Mouse (Mus musculus): Measurements from ENCODE around the gene Prcc.
"Not testable (repeated sequence)": the region's sequence is repeated elsewhere in the genome, so short reads cannot be mapped to it uniquely, and the experiment has no call there.

Prcc gene

DNA sequence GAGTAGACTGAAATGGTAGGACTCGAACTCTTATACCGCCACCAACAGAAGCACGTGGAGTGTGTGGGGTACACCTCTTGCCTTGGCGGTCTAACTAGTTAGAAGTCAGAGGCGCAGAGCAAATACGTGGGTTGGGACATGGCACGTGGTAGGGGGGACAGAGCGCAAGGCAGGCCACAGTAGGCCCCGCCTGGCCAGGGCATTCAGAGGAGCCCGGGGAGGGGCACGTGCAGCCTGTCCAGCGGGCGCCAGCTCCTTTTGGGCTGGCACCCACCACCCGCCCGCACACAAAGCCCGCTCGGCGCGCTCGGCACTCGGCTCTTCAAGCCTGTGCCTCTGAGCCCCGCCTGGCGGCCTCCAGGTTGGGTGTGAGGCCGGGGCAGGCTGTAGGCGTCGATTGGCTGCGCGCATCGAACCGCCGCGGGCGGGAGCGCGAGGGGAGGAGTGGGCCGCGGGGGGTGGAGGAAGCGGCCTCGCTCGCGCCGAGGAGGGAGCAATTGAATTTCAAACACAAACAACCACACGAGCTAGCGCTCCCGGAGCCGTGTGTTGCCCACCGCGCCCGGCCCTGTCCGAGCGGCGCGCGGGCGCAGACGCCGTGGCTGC, 20.6 kb upstream of the Prcc start, which contains the start of gene Hdgf:
Hdgf (plus strand) TSS at position 442 of the 606 bp plus-strand sequence.
- peak; percentile 98 for DNase-seq (ENCODE audit: low spot score)

DNA sequence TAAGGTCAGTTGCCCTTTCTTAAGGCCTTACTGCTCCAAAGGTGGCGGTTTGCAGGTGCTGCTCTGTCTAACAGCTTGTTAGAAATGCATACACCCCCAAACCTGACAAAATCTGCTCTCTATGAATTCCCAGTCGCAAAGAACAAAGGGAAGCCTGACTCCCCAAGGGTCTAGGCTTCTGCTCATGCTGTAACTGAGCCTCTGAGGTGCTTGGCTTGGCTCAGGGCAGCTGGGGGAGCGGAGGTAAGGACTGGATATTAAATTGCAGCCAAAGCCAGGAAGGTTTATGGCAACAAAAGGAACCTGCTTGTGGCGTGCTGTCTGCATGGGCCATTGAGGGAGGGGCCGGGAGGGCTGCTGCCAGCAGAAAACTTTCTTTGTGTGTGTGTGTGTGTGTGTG, 18.4 kb upstream of the Prcc start:
- no peak for DNase-seq (ENCODE audit: low spot score)

- DNase-seq (ENCODE audit: low spot score), result not testable (repeated sequence)
These were observed 16.6 kb upstream of the Prcc start for GRCm38 (mm10) chr3:87901959-87902358.

GRCm38 (mm10) chr3:87901036-87901624, 15.7 kb upstream of the Prcc start:
- DNase-seq (ENCODE audit: low spot score), result no peak

DNA sequence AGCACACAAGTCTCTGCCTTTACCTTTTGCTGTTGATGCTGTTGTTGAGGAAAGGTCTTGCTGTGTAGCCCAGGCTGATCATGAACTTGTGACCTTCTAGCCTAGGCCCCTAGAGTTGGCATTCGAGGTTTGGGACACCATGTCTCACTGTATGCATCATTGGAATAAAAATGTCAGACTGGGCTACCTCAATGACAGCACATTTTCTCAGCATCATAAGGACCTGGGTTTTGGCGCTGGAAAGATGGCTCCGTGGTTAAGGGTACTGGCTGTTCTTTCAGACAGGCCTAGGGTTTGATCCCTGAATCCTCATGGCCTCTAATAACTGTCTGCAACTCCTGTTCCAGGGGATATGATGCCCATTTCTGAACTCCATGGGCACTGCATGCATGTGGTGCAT, 14.4 kb upstream of the Prcc start:
- no peak for DNase-seq (ENCODE audit: low spot score)

DNA sequence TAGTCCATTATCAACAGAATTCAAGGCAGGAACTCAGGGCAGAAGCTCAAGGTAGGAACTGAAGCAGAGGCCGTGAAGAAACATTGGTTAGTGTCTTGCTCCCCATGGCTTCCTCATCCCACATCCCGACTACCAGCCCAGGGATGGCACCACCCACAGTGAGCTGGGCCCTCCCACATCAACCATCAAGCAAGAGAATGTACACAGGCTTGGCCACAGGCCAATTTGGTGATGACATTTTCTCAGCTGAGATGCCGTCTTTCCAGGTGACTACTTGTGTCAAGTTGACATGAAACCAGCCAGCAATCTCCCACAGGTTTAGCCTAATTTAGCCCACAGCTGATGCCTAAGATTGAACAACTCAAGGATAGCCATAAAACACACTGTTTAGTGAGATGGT, 13.9 kb upstream of the Prcc start:
- DNase-seq (ENCODE audit: low spot score), result no peak

GRCm38 (mm10) chr3:87893367-87893905, 8.0 kb upstream of the Prcc start:
- no peak for DNase-seq (ENCODE audit: low spot score)

DNA sequence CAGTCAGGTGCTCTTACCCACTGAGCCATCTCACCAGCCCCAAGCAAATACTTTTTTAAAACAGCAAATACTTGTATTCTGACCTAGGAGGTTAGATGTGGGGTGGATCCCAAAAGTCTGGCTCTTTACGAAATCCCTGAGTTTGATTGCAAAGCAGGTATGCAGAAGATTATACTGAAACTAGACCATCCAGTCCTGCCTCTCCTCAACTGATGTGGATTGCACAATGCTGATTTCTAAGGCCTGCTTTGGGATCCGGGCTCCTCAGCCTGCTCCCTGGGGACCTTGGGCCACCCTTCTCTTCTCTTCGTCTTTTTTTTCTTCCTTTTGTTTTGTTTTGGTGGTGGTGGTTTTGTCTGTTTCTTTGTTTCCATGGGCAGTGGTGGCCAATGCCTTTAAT, 6.1 kb upstream of the Prcc start:
- no peak for DNase-seq (ENCODE audit: low spot score)

GRCm38 (mm10) chr3:87887400-87887799, 2.0 kb upstream of the Prcc start:
- not testable (repeated sequence) for DNase-seq (ENCODE audit: low spot score)

- DNase-seq (ENCODE audit: low spot score), result no peak
These were observed 1.0 kb upstream of the Prcc start for GRCm38 (mm10) chr3:87886416-87886815.

DNA sequence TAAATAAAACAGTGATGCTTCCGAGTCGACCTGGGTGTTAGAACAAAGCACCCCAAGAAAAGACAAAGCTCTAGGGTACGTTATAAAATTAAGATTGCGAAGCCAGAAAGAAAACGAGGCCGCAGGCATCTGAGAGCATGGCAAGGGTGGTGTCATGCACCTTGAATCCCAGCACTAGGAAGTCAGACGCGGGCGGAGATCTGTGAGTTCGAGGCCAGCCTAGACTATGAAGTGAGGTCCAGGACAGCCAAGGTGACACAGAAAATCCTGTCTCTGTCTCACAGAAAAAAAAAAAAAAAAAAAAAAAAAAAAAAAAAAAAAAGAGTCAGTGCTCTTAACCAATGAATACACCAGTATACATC, 577 bp upstream of the Prcc start:
- no peak for DNase-seq (ENCODE audit: low spot score)

- peak; percentile 63 for DNase-seq (ENCODE audit: low spot score)
These were observed 628 bp downstream of the Prcc start for GRCm38 (mm10) chr3:87884708-87885251.

DNA sequence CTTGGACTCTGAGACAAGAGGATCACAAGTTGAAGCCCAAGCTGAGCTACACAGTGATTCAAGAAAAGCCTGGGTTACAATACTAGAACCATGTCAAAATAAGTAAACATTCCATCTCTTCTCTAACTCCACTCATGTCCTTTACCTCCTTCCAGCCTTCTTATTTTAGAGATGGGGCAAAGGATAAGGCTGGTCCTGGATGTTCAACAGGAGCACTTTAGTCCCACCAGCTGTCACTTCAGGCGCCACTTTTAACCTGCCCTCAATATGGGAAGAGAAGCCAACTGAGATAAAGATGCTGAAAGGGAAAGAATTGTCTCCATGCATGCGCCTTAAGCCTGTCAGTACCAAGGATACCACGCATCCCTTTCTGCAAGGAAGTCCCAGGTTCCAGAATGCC, 1.1 kb downstream of the Prcc start:
- no peak for DNase-seq (ENCODE audit: low spot score)

DNA sequence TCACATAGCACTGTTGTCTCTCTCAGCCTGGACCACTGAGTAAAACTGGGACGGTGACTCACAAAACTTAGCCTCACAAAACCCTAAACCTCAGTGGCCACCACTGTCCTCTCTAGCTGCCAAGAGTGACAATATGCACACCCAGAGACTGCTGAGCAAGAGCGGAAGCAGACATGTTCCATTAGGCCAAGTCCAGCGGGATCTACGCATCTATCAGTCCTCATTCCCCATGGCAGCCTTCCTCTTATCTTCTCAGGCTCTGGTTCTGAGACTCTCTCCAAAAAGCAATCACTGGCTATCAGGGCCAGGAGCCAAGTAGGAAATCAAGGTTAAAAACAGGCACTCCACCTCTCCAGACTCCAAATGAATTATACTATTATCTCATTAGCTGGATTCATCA, 7.7 kb downstream of the Prcc start:
- no peak for DNase-seq (ENCODE audit: low spot score)

DNA sequence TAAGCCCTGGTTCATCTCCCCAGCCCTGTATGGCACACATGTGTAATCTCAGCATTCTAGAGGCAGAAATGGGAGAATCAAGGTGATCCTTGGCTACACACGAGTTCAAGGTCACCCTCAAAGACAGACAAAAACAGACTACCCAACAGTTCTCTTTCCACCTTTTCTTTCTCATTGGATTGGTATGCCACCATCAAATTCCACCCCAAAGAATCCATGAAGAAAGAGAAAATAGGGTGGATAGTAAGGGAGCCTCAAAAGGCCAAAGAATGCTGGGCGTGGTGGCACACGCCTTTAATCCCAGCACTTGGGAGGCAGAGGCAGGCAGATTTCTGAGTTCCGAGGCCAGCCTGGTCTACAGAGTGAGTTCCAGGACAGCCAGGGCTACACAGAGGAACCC, 21.3 kb downstream of the Prcc start:
- DNase-seq (ENCODE audit: low spot score), result not testable (repeated sequence)

DNA sequence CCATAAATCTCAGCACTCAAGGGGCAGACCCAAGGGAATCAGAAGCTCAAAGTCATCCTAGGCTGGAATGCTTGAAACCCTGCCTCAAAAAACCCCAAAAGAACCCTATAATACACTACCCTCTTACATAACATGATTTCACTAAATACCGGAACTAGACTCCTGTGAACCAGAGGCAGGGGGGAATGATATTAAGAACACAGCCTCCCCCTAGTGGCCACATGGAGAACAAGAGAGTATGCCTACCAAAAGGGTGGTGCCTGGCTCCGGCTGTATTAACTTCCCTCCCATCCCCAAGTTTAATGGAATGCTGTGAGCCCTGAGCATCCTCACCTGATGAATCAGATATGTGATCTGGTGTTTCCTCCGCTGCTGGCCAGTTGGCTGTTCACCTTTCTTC, 25.6 kb downstream of the Prcc start:
- DNase-seq (ENCODE audit: low spot score), result peak; percentile 86

- no peak for DNase-seq (ENCODE audit: low spot score)
These were observed 27.7 kb downstream of the Prcc start for GRCm38 (mm10) chr3:87857666-87858065.

DNA sequence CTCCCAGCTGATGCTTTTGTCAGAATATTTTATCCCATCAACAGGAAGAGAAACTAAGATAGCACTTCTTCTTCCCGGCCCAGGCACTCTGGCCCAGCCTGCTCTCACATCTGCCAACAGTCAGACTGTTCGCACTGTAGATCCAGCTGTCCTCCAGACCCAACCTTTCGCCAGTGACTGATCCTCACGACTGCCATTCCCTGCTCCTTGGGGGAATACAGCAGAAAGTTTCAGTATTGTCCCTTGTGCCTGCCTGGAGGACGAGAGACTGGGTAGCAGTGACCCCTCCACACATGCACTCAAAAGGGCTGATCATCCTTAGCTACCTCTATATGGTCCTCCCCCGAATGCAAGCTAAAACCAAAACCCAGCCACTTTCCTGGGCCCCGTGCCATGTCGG, 29.5 kb downstream of the Prcc start:
- DNase-seq (ENCODE audit: low spot score), result no peak

DNA sequence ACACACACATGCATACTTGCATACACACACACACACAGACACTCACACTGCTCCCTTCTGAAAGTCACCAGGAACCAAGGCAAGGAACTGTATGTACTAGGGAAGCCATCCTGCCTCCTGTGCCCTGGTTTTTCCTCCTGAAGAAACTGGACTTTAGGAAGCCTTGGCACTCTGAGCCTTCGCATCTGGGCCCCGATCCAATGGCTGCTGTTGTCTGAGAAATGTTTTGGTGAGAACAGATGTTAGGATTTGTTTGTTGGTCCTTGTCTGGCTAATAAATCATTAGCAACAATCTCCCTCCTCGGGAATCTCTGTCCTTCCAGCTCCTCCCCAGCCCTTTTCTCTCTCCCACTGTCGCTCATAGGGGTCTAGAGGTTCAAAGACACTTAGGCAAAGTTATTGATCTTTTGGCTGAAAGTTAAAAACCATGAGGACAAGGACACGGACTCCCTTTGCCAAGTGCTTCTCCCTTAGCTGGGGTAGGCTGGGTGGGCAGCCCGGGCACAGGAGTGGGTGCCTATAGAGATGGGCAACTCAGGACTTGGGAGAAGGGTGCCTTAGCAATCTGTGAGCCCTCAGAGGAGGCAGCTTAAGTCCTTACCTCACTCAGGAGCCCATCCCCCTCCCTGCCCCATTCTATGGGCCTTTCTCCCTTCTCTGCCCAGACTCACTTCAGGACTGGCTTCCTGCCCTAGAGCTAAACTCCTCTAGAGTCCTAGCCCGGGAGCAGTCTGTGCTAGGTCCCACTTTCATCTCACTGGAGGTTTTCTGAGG, 30.4 kb downstream of the Prcc start:
- no peak for DNase-seq (ENCODE audit: low spot score)

- DNase-seq (ENCODE audit: low spot score), result no peak
These were observed 36.3 kb downstream of the Prcc start for GRCm38 (mm10) chr3:87849117-87849516.

DNA sequence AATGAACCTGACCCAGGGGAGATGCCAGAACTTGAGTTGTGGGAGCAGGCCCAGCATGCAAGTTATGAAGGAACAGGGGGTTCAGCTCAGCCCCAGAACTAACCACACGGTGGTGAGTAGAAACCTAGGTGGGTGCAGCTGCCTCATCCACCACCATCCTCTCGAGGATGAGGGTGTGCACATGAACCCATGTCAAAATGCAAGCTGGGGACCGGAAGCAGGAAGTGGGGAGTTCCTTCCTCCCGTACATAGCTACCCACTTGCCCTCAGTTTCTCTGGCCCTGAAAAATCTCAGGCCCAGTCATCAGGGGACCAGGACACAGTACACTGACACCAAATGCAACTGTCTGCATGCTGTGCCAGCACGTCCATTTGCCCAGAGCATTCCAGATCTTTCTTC, 37.7 kb downstream of the Prcc start:
- DNase-seq (ENCODE audit: low spot score), result no peak

DNA sequence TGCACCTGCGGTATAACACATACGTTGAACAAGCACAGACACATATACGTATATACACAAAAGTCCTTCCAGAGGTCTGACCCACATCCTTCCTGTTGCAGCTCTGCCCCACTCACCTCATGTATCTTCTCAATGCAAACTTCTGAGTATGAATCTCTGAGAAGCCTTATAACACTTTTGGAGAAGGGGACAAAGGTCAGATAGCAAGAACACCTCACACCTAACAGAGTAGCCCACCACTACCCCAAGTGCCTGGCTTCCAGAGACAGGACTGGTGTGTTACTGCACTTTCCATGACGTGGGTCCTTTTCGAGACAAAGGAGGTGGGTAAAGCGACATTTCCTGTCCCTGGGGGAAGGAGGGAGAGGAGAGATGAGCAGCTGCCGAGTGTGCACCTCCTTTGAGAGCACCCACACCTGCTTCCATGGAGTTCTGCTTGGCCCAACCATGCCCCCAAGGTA, 38.7 kb downstream of the Prcc start, which contains the start of gene Sh2d2a:
Sh2d2a (plus strand) TSS at position 106 of the 461 bp plus-strand sequence.
- DNase-seq (ENCODE audit: low spot score), result no peak

DNA sequence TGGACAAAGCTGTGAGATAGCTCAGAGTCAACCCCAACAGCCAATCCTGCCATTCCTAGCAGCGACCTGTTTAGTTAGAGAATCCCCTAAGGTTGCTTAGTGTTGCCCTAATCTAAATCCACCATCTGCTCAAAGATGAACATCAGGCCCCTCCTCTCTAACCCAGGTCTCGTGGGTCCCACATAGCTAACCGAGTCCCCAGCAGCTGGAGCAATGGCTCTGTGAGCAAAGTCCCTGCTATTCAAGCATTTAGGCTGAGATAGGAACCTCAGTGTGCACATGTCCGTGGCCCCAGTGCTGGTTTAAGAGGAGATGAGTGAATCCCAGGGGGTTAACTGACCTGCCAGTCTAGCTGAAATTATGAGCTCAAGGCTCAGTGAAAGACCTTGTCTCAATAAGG, 39.2 kb downstream of the Prcc start:
- no peak for DNase-seq (ENCODE audit: low spot score)
